Mouse (Mus musculus) hindbrain, embryonic 16.5 days (tissue): ENCODE measurements around the gene Elk3. TPM values are rescaled to one million over a fixed set of nuclear protein-coding genes. Genes with fewer than 3 reads are reported as not detected.
A peak's percentile ranks its signal among the peaks of the same experiment; 100 is the strongest.

Source experiments
- ATAC-seq: fragments of 200-750 bp; cut with Nextera tagmentation; 2 replicates; pipeline ENCODE4 v1.8.0; 2017; ENCODE audit warnings: moderate TSS enrichment, moderate library complexity
- H3K27ac ChIP-seq: fragments of 300-500 bp; sonication (generic); 2 replicates; pipeline ENCODE4 v1.5.1; 2014; ENCODE audit warnings: low read depth, mild to moderate bottlenecking, control low read depth, low read length, moderate library complexity
- H3K27me3 ChIP-seq: fragments of 300-500 bp; sonication (generic); replicated peaks from 2 replicates; pipeline ENCODE4 v1.6.1; 2014; ENCODE audit warnings: low read length; ENCODE audit not compliant: control insufficient read depth, insufficient read depth
- H3K36me3 ChIP-seq: fragments of 300-500 bp; sonication (generic); 2 replicates; pipeline ENCODE4 v1.6.1; 2014; ENCODE audit warnings: mild to moderate bottlenecking, low read length, moderate library complexity, mixed read lengths; ENCODE audit not compliant: control insufficient read depth, insufficient read depth
- H3K4me1 ChIP-seq: fragments of 300-500 bp; sonication (generic); 2 replicates; pipeline ENCODE4 v1.6.1; 2014; ENCODE audit warnings: low read depth, low read length; ENCODE audit not compliant: control insufficient read depth, insufficient read depth
- H3K4me2 ChIP-seq: fragments of 300-500 bp; sonication (generic); 2 replicates; pipeline ENCODE4 v1.6.1; 2014; ENCODE audit warnings: mild to moderate bottlenecking, low read length, control low read depth, moderate library complexity
- H3K4me3 ChIP-seq: fragments of 300-500 bp; sonication (generic); 2 replicates; pipeline ENCODE4 v1.5.1; 2014; ENCODE audit warnings: mild to moderate bottlenecking, low read length, control low read depth, moderate library complexity
- H3K9ac ChIP-seq: fragments of 300-500 bp; sonication (generic); 2 replicates; pipeline ENCODE4 v1.6.1; 2014; ENCODE audit warnings: low read depth, mild to moderate bottlenecking, control low read depth, low read length, moderate library complexity
- H3K9me3 ChIP-seq: fragments of 300-500 bp; sonication (generic); 2 replicates; pipeline ENCODE4 v1.6.1; 2014; ENCODE audit warnings: mild to moderate bottlenecking, low read length, moderate library complexity; ENCODE audit not compliant: control insufficient read depth
- WGBS: fragments of 180-500 bp; shearing (Covaris S2); extraction: QIAGEN DNeasy Blood & Tissue Kit; methylation state at CpG from one replicate; pipeline ENCODE4 v1.1.7; 2014; 5-methylcytosine and 5-hydroxymethylcytosine counted together
- polyA plus RNA-seq: library from polyadenylated mRNA; unstranded; fragments of >200 nt; fragmentation: Nextera tagmentation; extraction: Ambion mirVana; gene quantifications from 2 replicates; pipeline ENCODE4 v1.2.1, GENCODE M21; 2015

Gene Elk3
- polyA plus RNA-seq, 1 experiment from 2014 or later: 4.1 TPM

DNA sequence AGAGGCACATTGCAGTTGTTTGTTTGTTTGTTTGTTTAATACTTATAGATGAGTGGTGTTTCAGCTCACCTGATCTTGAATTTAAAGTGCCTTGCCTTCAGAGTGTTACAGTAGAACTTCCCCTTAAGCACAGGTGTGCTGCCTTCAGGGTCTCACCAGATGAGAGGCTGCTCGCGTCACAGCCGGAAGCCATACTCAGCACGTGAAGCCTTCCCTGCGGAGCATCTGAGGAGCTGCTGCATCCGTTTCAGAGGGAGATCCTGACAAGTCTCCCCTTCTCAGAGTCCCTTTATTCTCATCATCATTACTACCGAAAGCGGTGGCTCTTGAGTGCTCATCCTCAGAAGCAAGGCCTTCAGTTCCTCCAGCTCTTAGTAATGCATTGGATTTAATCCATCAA, 62.5 kb downstream of the Elk3 start:
- Histone ChIP-seq H3K4me2 (no peak overlapping the region), H3K4me1 (peaks cover 4% of the 10 kb centered on the region; the same call in 1 of the 2 replicates), H3K27ac (no peak overlapping the region), H3K27me3 (no peaks in the 10 kb centered on the region), H3K9ac (no peak overlapping the region), H3K36me3 (peaks cover 2% of the 10 kb centered on the region; the same call in 1 of the 2 replicates), H3K9me3 (no peaks in the 10 kb centered on the region), H3K4me3 (no peak overlapping the region)
- WGBS: 63% methylated on average over 8 of the region's 8 CpGs
- no peak for ATAC-seq

- 60% methylated on average over 6 of the region's 6 CpGs for WGBS
- no peak overlapping the region for H3K9ac ChIP-seq
- H3K9me3 ChIP-seq: no peaks in the 10 kb centered on the region
- H3K4me3 ChIP-seq: no peak overlapping the region
- H3K27ac ChIP-seq: no peak overlapping the region
- no peak overlapping the region for H3K4me2 ChIP-seq
- H3K27me3 ChIP-seq: no peaks in the 10 kb centered on the region
- peaks cover 4% of the 10 kb centered on the region; the same call in 1 of the 2 replicates for H3K4me1 ChIP-seq
- H3K36me3 ChIP-seq: peaks cover 2% of the 10 kb centered on the region; the same call in 1 of the 2 replicates
- no peak for ATAC-seq
Measured at GRCm38 (mm10) chr10:93247902-93248301, 63.0 kb downstream of the Elk3 start.

- Histone ChIP-seq H3K27ac (no peak overlapping the region), H3K9ac (no peak overlapping the region), H3K4me1 (peaks cover 4% of the 10 kb centered on the region; the same call in 1 of the 2 replicates), H3K27me3 (no peaks in the 10 kb centered on the region), H3K9me3 (no peaks in the 10 kb centered on the region), H3K36me3 (peaks cover 2% of the 10 kb centered on the region; the same call in 1 of the 2 replicates), H3K4me3 (no peak overlapping the region), H3K4me2 (no peak overlapping the region)
- ATAC-seq: no peak
- WGBS: 83% methylated on average over 12 of the region's 12 CpGs
Measured at GRCm38 (mm10) chr10:93247422-93247821, 63.5 kb downstream of the Elk3 start.

GRCm38 (mm10) chr10:93246185-93246920, 64.6 kb downstream of the Elk3 start:
- 0 out of 2 replicates have a peak, but pooled peaks have one; percentile 9 for ATAC-seq
- H3K36me3 ChIP-seq: peaks cover 2% of the 10 kb centered on the region; the same call in 1 of the 2 replicates
- H3K4me1 ChIP-seq: peaks cover 4% of the 10 kb centered on the region; the same call in 1 of the 2 replicates
- no peaks in the 10 kb centered on the region for H3K9me3 ChIP-seq
- WGBS: 94% methylated on average over 7 of the region's 7 CpGs
- H3K4me2 ChIP-seq: no peak overlapping the region
- H3K9ac ChIP-seq: no peak overlapping the region
- H3K4me3 ChIP-seq: no peak overlapping the region
- no peak overlapping the region for H3K27ac ChIP-seq
- no peaks in the 10 kb centered on the region for H3K27me3 ChIP-seq

GRCm38 (mm10) chr10:93244209-93244705, 66.7 kb downstream of the Elk3 start:
- WGBS: 86% methylated on average over 10 of the region's 10 CpGs
- H3K9me3 ChIP-seq: no peaks in the 10 kb centered on the region
- peaks cover 4% of the 10 kb centered on the region; the same call in 1 of the 2 replicates for H3K4me1 ChIP-seq
- H3K27ac ChIP-seq: no peak overlapping the region
- H3K9ac ChIP-seq: no peak overlapping the region
- H3K4me3 ChIP-seq: no peak overlapping the region
- no peak overlapping the region for H3K4me2 ChIP-seq
- H3K27me3 ChIP-seq: no peaks in the 10 kb centered on the region
- no peak for ATAC-seq
- H3K36me3 ChIP-seq: peaks cover 6% of the 10 kb centered on the region

GRCm38 (mm10) chr10:93242861-93243260, 68.1 kb downstream of the Elk3 start:
- peaks cover 3% of the 10 kb centered on the region; the same call in 1 of the 2 replicates for H3K4me1 ChIP-seq
- 8% methylated on average over 5 of the region's 5 CpGs for WGBS
- no peaks in the 10 kb centered on the region for H3K27me3 ChIP-seq
- no peak overlapping the region for H3K4me3 ChIP-seq
- no peak overlapping the region for H3K27ac ChIP-seq
- no peaks in the 10 kb centered on the region for H3K9me3 ChIP-seq
- no peak overlapping the region for H3K4me2 ChIP-seq
- no peak overlapping the region for H3K9ac ChIP-seq
- H3K36me3 ChIP-seq: peaks cover 14% of the 10 kb centered on the region
- no peak for ATAC-seq

DNA sequence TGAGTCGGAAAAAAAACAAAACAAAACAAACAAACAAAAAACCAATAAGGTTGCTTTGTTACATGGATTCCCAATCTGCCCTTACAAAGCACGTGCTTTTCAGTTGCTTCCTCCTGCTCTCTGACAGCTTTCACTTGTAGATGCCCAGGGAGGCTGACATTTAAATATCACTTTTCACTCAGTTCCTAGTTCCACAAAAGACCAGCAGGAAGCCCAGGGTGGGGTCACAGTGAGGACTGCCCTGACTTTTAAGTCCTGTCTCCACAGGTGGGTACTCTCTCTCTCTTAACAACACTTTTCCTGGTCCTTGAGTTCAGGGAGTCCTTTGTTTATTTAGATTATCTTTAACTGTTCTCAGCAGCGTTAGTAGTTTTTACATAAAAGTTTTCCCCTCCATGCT, 68.7 kb downstream of the Elk3 start:
- H3K9ac ChIP-seq: no peak overlapping the region
- no peaks in the 10 kb centered on the region for H3K27me3 ChIP-seq
- WGBS: 10% methylated on average over 3 of the region's 3 CpGs
- no peaks in the 10 kb centered on the region for H3K4me1 ChIP-seq
- no peak overlapping the region for H3K27ac ChIP-seq
- no peak overlapping the region for H3K4me3 ChIP-seq
- no peak for ATAC-seq
- H3K9me3 ChIP-seq: no peaks in the 10 kb centered on the region
- no peak overlapping the region for H3K4me2 ChIP-seq
- H3K36me3 ChIP-seq: peaks cover 14% of the 10 kb centered on the region

DNA sequence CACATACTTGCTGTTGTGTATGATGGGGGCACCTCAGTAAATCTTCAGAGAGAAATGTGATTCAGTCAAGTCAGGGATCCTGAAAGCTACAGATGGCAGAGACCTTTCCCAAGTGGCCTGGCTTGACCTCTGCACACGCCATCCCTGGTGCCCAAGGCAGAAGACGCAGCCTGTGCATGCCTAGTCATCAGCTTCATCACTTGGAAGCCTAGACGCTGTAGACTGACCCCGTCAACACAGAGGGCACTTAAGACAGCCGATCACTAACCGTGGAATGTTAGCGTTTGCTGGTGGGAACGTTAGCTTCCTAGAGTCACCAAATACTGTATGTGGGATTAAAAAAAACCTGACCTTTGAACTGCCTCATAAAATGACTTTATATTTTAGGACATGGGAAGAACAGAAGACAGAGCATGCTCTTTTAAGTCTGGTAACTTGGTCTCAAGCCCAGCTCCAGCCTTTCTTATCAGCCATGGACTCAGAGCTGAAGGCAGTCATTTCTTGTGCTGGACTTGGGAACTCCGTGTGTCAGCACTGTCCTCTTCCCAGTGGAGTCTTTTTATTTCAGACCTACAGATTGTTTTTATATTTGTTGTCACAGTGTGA, 71.6 kb downstream of the Elk3 start:
- Histone ChIP-seq H3K36me3 (peaks cover 22% of the 10 kb centered on the region), H3K27ac (no peak overlapping the region), H3K4me3 (no peak overlapping the region), H3K27me3 (no peaks in the 10 kb centered on the region), H3K4me1 (no peaks in the 10 kb centered on the region), H3K4me2 (no peak overlapping the region), H3K9me3 (no peaks in the 10 kb centered on the region), H3K9ac (no peak overlapping the region)
- WGBS: 78% methylated on average over 9 of the region's 9 CpGs
- ATAC-seq: no peak

- no peak for ATAC-seq
- Histone ChIP-seq H3K27me3 (no peaks in the 10 kb centered on the region), H3K36me3 (peaks cover 31% of the 10 kb centered on the region)
Measured at GRCm38 (mm10) chr10:93234692-93235091, 76.2 kb downstream of the Elk3 start.

More at GRCm38 (mm10) chr10:93234692-93235091, 76.2 kb downstream of the Elk3 start:
- Histone ChIP-seq H3K27ac (no peak overlapping the region), H3K9me3 (no peaks in the 10 kb centered on the region), H3K4me2 (no peak overlapping the region), H3K4me3 (no peak overlapping the region), H3K9ac (no peak overlapping the region), H3K4me1 (no peaks in the 10 kb centered on the region)
- 96% methylated on average over 9 of the region's 9 CpGs for WGBS
